Mouse (Mus musculus): Measurements from ENCODE around the gene Zfp143. TPM values are rescaled to one million over a fixed set of nuclear protein-coding genes. Genes with fewer than 3 reads are reported as not detected.

The Zfp143 gene
- polyA plus RNA-seq, 1 experiment, result 13.8 TPM

DNA sequence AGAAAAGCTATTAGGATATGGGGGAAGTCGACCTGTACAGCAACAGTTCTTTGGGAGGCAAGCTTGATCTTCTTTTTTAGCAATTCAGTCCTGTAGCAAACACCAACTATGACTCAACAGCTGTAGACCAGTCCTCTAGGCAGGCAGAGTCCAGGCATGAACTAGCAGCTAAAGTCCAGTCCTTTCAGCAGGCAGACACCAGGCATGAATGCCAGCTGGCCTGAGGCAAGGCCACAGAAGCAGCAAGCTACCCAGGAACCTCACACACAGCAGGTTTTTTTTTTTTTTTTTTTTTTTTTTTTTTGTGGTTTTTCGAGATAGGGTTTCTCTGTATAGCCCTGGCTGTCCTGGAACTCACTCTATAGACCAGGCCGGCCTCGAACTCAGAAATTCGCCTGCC lies 73.0 kb downstream of the Zfp143 start:
- TF ChIP-seq POLR2A (IDR thresholded peaks at IDR 0.05; ENCODE audit: low read depth, low read length) (no peak), CTCF (IDR thresholded peaks at IDR 0.05; ENCODE audit: extremely low read depth, insufficient read length, insufficient replicate concordance, low read depth, low read length) (no peak)
- H3K4me1 ChIP-seq (ENCODE audit: control insufficient read depth, insufficient read depth, insufficient read length, low read length), result no peaks in the 10 kb centered on the region
- H3K27ac ChIP-seq (ENCODE audit: insufficient read depth, low read depth, low read length), result no peak overlapping the region
- WGBS, result 76% methylated on average over 5 of the region's 5 CpGs
- H3K36me3 ChIP-seq (ENCODE audit: control insufficient read depth, insufficient read depth, low read length), result peaks cover 30% of the 10 kb centered on the region
- H3K4me3 ChIP-seq (ENCODE audit: low read depth, low read length), result no peak overlapping the region
- no peaks in the 10 kb centered on the region for H3K27me3 ChIP-seq (ENCODE audit: control insufficient read depth, insufficient read depth, low read length)

DNA sequence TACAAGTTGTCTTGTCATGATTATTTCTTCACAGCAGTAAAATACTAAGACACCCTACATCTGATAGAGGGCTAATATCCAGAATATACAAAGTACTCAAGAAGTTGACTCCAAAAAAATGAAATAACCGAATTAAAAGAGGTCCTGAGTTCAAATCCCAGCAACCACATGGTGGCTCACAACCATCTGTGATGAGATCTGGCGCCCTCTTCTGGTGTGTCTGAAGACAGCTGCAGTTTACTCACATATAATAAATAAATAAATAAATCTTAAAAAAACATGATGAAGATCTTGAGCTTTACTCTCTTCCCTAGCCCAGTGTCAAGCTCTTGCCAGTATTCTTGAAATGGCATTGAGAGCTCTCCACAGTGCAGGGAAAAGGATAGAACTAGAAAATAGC lies 77.5 kb downstream of the Zfp143 start:
- 83% methylated on average over 2 of the region's 2 CpGs for WGBS
- no peak overlapping the region for H3K27ac ChIP-seq (ENCODE audit: insufficient read depth, low read depth, low read length)
- no peak for TF ChIP-seq CTCF (IDR thresholded peaks at IDR 0.05; ENCODE audit: extremely low read depth, insufficient read length, insufficient replicate concordance, low read depth, low read length)

DNA sequence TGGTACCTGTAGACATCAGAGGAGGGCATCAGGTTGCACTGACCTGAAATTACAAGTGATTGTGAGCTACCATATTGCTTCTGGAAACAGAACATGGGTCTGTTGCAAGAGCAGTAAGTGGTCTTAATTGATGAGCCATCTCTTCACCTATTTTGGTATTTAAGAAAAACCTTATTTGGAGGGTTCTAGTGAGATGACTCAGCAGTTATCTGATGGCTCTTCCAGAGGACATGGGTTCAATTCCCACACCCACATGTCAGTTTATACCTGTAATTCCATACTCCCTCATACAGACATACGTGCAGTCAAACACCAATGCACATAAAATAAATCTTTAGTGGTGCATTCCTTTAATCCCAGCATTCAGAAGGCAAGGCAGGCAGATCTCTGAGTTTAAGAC lies 82.8 kb downstream of the Zfp143 start:
- no peak for TF ChIP-seq CTCF (IDR thresholded peaks at IDR 0.05; ENCODE audit: extremely low read depth, insufficient read length, insufficient replicate concordance, low read depth, low read length)
- no peak for TF ChIP-seq POLR2A (IDR thresholded peaks at IDR 0.05; ENCODE audit: low read depth, low read length)
- H3K27ac ChIP-seq (ENCODE audit: insufficient read depth, low read depth, low read length), result no peak overlapping the region
- no peaks in the 10 kb centered on the region for H3K27me3 ChIP-seq (ENCODE audit: control insufficient read depth, insufficient read depth, low read length)
- H3K4me1 ChIP-seq (ENCODE audit: control insufficient read depth, insufficient read depth, insufficient read length, low read length), result no peaks in the 10 kb centered on the region
- peaks cover 22% of the 10 kb centered on the region for H3K36me3 ChIP-seq (ENCODE audit: control insufficient read depth, insufficient read depth, low read length)
- H3K4me3 ChIP-seq (ENCODE audit: low read depth, low read length), result no peak overlapping the region
- 88% methylated on average over 1 of the region's 1 CpGs for WGBS

More for the DNA sequence above, 77.5 kb downstream of the Zfp143 start:
- H3K36me3 ChIP-seq (ENCODE audit: control insufficient read depth, insufficient read depth, low read length), result peaks cover 41% of the 10 kb centered on the region
- no peaks in the 10 kb centered on the region for H3K4me1 ChIP-seq (ENCODE audit: control insufficient read depth, insufficient read depth, insufficient read length, low read length)
- no peaks in the 10 kb centered on the region for H3K27me3 ChIP-seq (ENCODE audit: control insufficient read depth, insufficient read depth, low read length)
- no peak overlapping the region for H3K4me3 ChIP-seq (ENCODE audit: low read depth, low read length)

Other genes starting within 250 kb of the Zfp143 start
- gene Scube2, start 195.5 kb upstream of the Zfp143 start, polyA plus RNA-seq (2012; rRNA removed), result 1.2 and 1.6 TPM in 2 replicates
- gene Dennd5a, start 100.7 kb upstream of the Zfp143 start, polyA plus RNA-seq (2012; rRNA removed), result 8.6 and 11.7 TPM in 2 replicates
- 19.8 and 39.7 TPM in 2 replicates for gene Tmem41b, start 74.3 kb upstream of the Zfp143 start, polyA plus RNA-seq (2012; rRNA removed)
- gene Ipo7, start 42.9 kb upstream of the Zfp143 start, polyA plus RNA-seq (2012; rRNA removed), result 3.1 and 11.0 TPM in 2 replicates
- 3.6 and 8.3 TPM in 2 replicates for gene Wee1, start 60.8 kb downstream of the Zfp143 start, polyA plus RNA-seq (2012; rRNA removed)
- 4.3 and 9.7 TPM in 2 replicates for gene Swap70, start 160.5 kb downstream of the Zfp143 start, polyA plus RNA-seq (2012; rRNA removed)